Mouse (Mus musculus) right cerebral cortex, adult 18-20 months (tissue): ENCODE measurements around the gene Gm9736.
"Not testable (repeated sequence)": the region's sequence is repeated elsewhere in the genome, so short reads cannot be mapped to it uniquely, and the experiment has no call there.

Source experiments
- DNase-seq: peaks from one replicate; pipeline ENCODE4 v3.0.0; 2022; ENCODE audit warnings: mixed read lengths

Gm9736 gene

GRCm38 (mm10) chr10:77751254-77751653, at the start of gene Gm9736:
Gene Gm9736, minus strand, starts transcription at chr10:77751354.
- DNase-seq, result not testable (repeated sequence)

- DNase-seq, result no peak
Observed at GRCm38 (mm10) chr10:77798921-77799508, 47.9 kb upstream of the Gm9736 start, which contains the start of gene Gm19668. Gene Gm19668, minus strand, starts transcription at chr10:77799133.

- not testable (repeated sequence) for DNase-seq
Observed at GRCm38 (mm10) chr10:77798164-77798920, 47.2 kb upstream of the Gm9736 start.

- DNase-seq, result no peak
Observed at GRCm38 (mm10) chr10:77797677-77798076, 46.5 kb upstream of the Gm9736 start.

- no peak for DNase-seq
Observed at GRCm38 (mm10) chr10:77794976-77795375, 43.8 kb upstream of the Gm9736 start, which contains the start of gene Gm9639. Gene Gm9639, minus strand, starts transcription at chr10:77795076.

GRCm38 (mm10) chr10:77788621-77789020, 37.5 kb upstream of the Gm9736 start:
- DNase-seq, result no peak

GRCm38 (mm10) chr10:77787876-77788275, 36.7 kb upstream of the Gm9736 start, which contains the start of gene Gm7137:
Gene Gm7137, minus strand, starts transcription at chr10:77788200.
- peak; percentile 4 for DNase-seq

GRCm38 (mm10) chr10:77783396-77783795, 32.2 kb upstream of the Gm9736 start:
- not testable (repeated sequence) for DNase-seq

GRCm38 (mm10) chr10:77782442-77782841, 31.3 kb upstream of the Gm9736 start, which contains the start of gene Gm3250:
Gene Gm3250, minus strand, starts transcription at chr10:77782542.
- DNase-seq, result not testable (repeated sequence)

- DNase-seq, result not testable (repeated sequence)
Observed at GRCm38 (mm10) chr10:77776844-77777243, 25.7 kb upstream of the Gm9736 start, which contains the start of gene Gm7138. Gene Gm7138, minus strand, starts transcription at chr10:77776944.

- not testable (repeated sequence) for DNase-seq
Observed at GRCm38 (mm10) chr10:77772142-77772541, 21.0 kb upstream of the Gm9736 start.

- DNase-seq, result not testable (repeated sequence)
Observed at GRCm38 (mm10) chr10:77771225-77771624, 20.1 kb upstream of the Gm9736 start, which contains the start of gene Gm3238. Gene Gm3238, minus strand, starts transcription at chr10:77771325.

GRCm38 (mm10) chr10:77769727-77770126, 18.6 kb upstream of the Gm9736 start:
- DNase-seq, result no peak

- DNase-seq, result not testable (repeated sequence)
Observed at GRCm38 (mm10) chr10:77759582-77759981, 8.4 kb upstream of the Gm9736 start, which contains the start of gene Gm3233. Gene Gm3233, minus strand, starts transcription at chr10:77759682.

- no peak for DNase-seq
Observed at GRCm38 (mm10) chr10:77753448-77753847, 2.3 kb upstream of the Gm9736 start.

GRCm38 (mm10) chr10:77752312-77752711, 1.2 kb upstream of the Gm9736 start:
- not testable (repeated sequence) for DNase-seq

- not testable (repeated sequence) for DNase-seq
Observed at GRCm38 (mm10) chr10:77750686-77751085, 468 bp downstream of the Gm9736 start.

GRCm38 (mm10) chr10:77741924-77742688, 9.0 kb downstream of the Gm9736 start, which contains the start of gene Gm18596:
Gene Gm18596, minus strand, starts transcription at chr10:77742638.
- not testable (repeated sequence) for DNase-seq

- no peak for DNase-seq
Observed at GRCm38 (mm10) chr10:77738929-77739328, 12.2 kb downstream of the Gm9736 start.

GRCm38 (mm10) chr10:77735928-77736327, 15.2 kb downstream of the Gm9736 start:
- DNase-seq, result no peak

- no peak for DNase-seq
Observed at GRCm38 (mm10) chr10:77729241-77729640, 21.9 kb downstream of the Gm9736 start.

- DNase-seq, result no peak
Observed at GRCm38 (mm10) chr10:77728280-77728679, 22.9 kb downstream of the Gm9736 start.

- DNase-seq, result no peak
Observed at GRCm38 (mm10) chr10:77726186-77726585, 25.0 kb downstream of the Gm9736 start, which contains the start of gene Gm10100. Gene Gm10100, plus strand, starts transcription at chr10:77726486.
